Mouse (Mus musculus) kidney, adult 2 months (tissue): ENCODE measurements around the gene Pde4d. TPM values are rescaled to one million over a fixed set of nuclear protein-coding genes. Genes with fewer than 3 reads are reported as not detected.

ENCODE experiments used
- DNase-seq: peaks from one replicate; pipeline ENCODE4 v3.0.0; 2021
- H3K27ac ChIP-seq: fragments of 200-500 bp; 2 replicates; pipeline ENCODE4 v1.5.1; 2012; ENCODE audit warnings: low read depth, low read length, control low read depth, inconsistent platforms; ENCODE audit not compliant: insufficient read depth
- H3K27me3 ChIP-seq: fragments of 200-500 bp; replicated peaks from 2 replicates; pipeline ENCODE4 v1.6.1; 2012; ENCODE audit warnings: mild to moderate bottlenecking, moderate library complexity, low read length, inconsistent platforms; ENCODE audit not compliant: control insufficient read depth, insufficient read depth
- H3K36me3 ChIP-seq: fragments of 200-500 bp; 2 replicates; pipeline ENCODE4 v1.6.1; 2012; ENCODE audit warnings: mild to moderate bottlenecking, moderate library complexity, low read length, inconsistent platforms; ENCODE audit not compliant: control insufficient read depth, insufficient read depth
- H3K4me1 ChIP-seq: fragments of 200-500 bp; 2 replicates; pipeline ENCODE4 v1.6.1; 2011; ENCODE audit warnings: low read length; ENCODE audit not compliant: control insufficient read depth, insufficient read depth
- H3K4me3 ChIP-seq: fragments of 200-500 bp; 2 replicates; pipeline ENCODE4 v1.5.1; 2011; ENCODE audit warnings: mild to moderate bottlenecking, low read depth, low read length, control low read depth; ENCODE audit not compliant: insufficient read depth
- CTCF ChIP-seq: fragments of 200-500 bp; conservative IDR thresholded peaks from 2 replicates; pipeline ENCODE4 v1.5.1; 2011; ENCODE audit warnings: low read depth, mild to moderate bottlenecking, control low read depth, low read length, moderate library complexity, mixed read lengths; ENCODE audit not compliant: insufficient read depth, insufficient read length
- POLR2A ChIP-seq: fragments of 200-500 bp; IDR thresholded peaks from one replicate; pipeline ENCODE4 v1.6.1; 2011; ENCODE audit warnings: low read depth, low read length, control low read depth
- WGBS: fragments of 180-500 bp; shearing (Covaris S2); methylation state at CpG from one replicate; pipeline ENCODE4 v1.1.7; 2018; 5-methylcytosine and 5-hydroxymethylcytosine counted together
- polyA plus RNA-seq: library from polyadenylated mRNA; depleted of rRNA; stranded (reverse); fragments of >200 nt; gene quantifications from 2 replicates; pipeline ENCODE4 v1.2.3, GENCODE M21; 2012

Gene Pde4d
- polyA plus RNA-seq, 1 experiment = 18.3 TPM

GRCm38 (mm10) chr13:108964056-108964455 lies 514.3 kb downstream of the Pde4d start:
- H3K27me3 ChIP-seq = no peaks in the 10 kb centered on the region
- H3K4me3 ChIP-seq = no peak overlapping the region
- no peak for DNase-seq
- H3K27ac ChIP-seq = no peak overlapping the region
- TF ChIP-seq CTCF = no peak
- no peak for TF ChIP-seq POLR2A
- H3K4me1 ChIP-seq = no peaks in the 10 kb centered on the region
- 91% methylated on average over 2 of the region's 2 CpGs for WGBS
- no peaks in the 10 kb centered on the region for H3K36me3 ChIP-seq

- TF ChIP-seq CTCF (no peak), POLR2A (no peak)
- no peaks in the 10 kb centered on the region for H3K27me3 ChIP-seq
- H3K36me3 ChIP-seq = no peaks in the 10 kb centered on the region
- no peak overlapping the region for H3K27ac ChIP-seq
- no peak for DNase-seq
- H3K4me3 ChIP-seq = no peak overlapping the region
- H3K4me1 ChIP-seq = no peaks in the 10 kb centered on the region
- WGBS = 96% methylated on average over 1 of the region's 1 CpGs
These were observed 531.4 kb downstream of the Pde4d start for GRCm38 (mm10) chr13:108981144-108981543.

- no peak for DNase-seq
- H3K27ac ChIP-seq = no peak overlapping the region
- no peaks in the 10 kb centered on the region for H3K36me3 ChIP-seq
- H3K4me3 ChIP-seq = no peak overlapping the region
- WGBS = 90% methylated on average over 2 of the region's 2 CpGs
- no peaks in the 10 kb centered on the region for H3K27me3 ChIP-seq
- H3K4me1 ChIP-seq = no peaks in the 10 kb centered on the region
- TF ChIP-seq CTCF = no peak
- no peak for TF ChIP-seq POLR2A
These were observed 549.0 kb downstream of the Pde4d start for GRCm38 (mm10) chr13:108998739-108999138.

GRCm38 (mm10) chr13:109024703-109025102 lies 575.0 kb downstream of the Pde4d start:
- Histone ChIP-seq H3K27me3 (no peaks in the 10 kb centered on the region), H3K4me3 (no peak overlapping the region), H3K27ac (no peak overlapping the region), H3K36me3 (no peaks in the 10 kb centered on the region), H3K4me1 (no peaks in the 10 kb centered on the region)
- 38% methylated on average over 1 of the region's 1 CpGs for WGBS
- TF ChIP-seq CTCF (no peak), POLR2A (no peak)
- DNase-seq = no peak

- H3K4me3 ChIP-seq = no peak overlapping the region
- no peaks in the 10 kb centered on the region for H3K27me3 ChIP-seq
- no peak overlapping the region for H3K27ac ChIP-seq
- peaks cover 2% of the 10 kb centered on the region; the same call in 1 of the 2 replicates for H3K4me1 ChIP-seq
- WGBS = 63% methylated on average over 7 of the region's 7 CpGs
- no peak for TF ChIP-seq POLR2A
- TF ChIP-seq CTCF = no peak
- peak; percentile 67 for DNase-seq
- no peaks in the 10 kb centered on the region for H3K36me3 ChIP-seq
These were observed 597.4 kb downstream of the Pde4d start for GRCm38 (mm10) chr13:109047126-109047525.

GRCm38 (mm10) chr13:109052805-109053204 lies 603.1 kb downstream of the Pde4d start:
- no peak overlapping the region for H3K27ac ChIP-seq
- no peaks in the 10 kb centered on the region for H3K27me3 ChIP-seq
- no peak for TF ChIP-seq CTCF
- TF ChIP-seq POLR2A = no peak
- H3K36me3 ChIP-seq = no peaks in the 10 kb centered on the region
- DNase-seq = no peak
- H3K4me3 ChIP-seq = no peak overlapping the region
- 0 out of 2 replicates have a peak, but pooled peaks cover 3% of the 10 kb centered on the region for H3K4me1 ChIP-seq
- 65% methylated on average over 2 of the region's 2 CpGs for WGBS

GRCm38 (mm10) chr13:109053242-109054018 lies 603.7 kb downstream of the Pde4d start:
- H3K36me3 ChIP-seq = no peaks in the 10 kb centered on the region
- peak; percentile 55 for DNase-seq
- 44% methylated on average over 10 of the region's 10 CpGs for WGBS

More at GRCm38 (mm10) chr13:109053242-109054018, 603.7 kb downstream of the Pde4d start:
- H3K4me1 ChIP-seq = 0 out of 2 replicates have a peak, but pooled peaks cover 3% of the 10 kb centered on the region
- no peak for TF ChIP-seq CTCF
- TF ChIP-seq POLR2A = no peak
- H3K27me3 ChIP-seq = no peaks in the 10 kb centered on the region
- H3K27ac ChIP-seq = no peak overlapping the region
- no peak overlapping the region for H3K4me3 ChIP-seq
